Mouse (Mus musculus) erythroblast, embryonic 14.5 days (primary cell): ENCODE data around the gene Grm7.

Source experiments
- GATA1 ChIP-seq: IDR thresholded peaks from 2 replicates; pipeline ENCODE4 v1.6.1; 2012; ENCODE audit warnings: low read length, inconsistent platforms, mixed read lengths
- TAL1 ChIP-seq: IDR thresholded peaks from 3 replicates; pipeline ENCODE4 v1.6.1; 2012; ENCODE audit warnings: low read length, inconsistent platforms, mixed read lengths

GRCm38 (mm10) chr6:111512359-111512758 lies 867.0 kb downstream of the Grm7 start:
- no peak for TF ChIP-seq GATA1
- TF ChIP-seq TAL1 = no peak
